23 mouse cellular contexts compared by ENCODE assay signal in the genomic region with DNA sequence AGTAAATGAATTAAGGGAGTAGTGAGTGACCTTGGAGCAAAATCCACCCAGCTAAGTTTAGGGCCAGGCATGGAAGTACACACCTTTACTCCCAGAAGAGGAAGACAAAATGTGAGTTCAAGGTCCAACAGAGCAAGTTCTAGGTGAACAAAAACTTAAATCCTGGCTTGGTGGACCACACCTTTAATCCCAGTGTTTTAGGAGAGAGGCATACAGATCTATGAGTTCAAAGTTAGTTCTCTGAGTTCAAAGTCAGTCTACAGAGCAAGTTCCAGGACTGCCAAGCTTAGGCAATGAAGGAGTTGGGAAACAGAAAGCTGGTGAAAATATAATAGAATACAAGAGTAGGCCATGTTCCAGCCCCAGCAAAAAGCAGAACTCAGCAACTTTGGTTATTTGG. TPM values are rescaled to one million over a fixed set of nuclear protein-coding genes. Genes with fewer than 3 reads are reported as not detected.
A peak's percentile ranks its signal among the peaks of the same experiment; 100 is the strongest.
DNase-seq lines count a peak whose midpoint lies in the region; ATAC-seq and TF ChIP-seq lines count a peak whose summit lies in the region.
"Had no signal": no experiment of that assay in that cellular context is flagged by ENCODE, and none has a peak within 500 bp of the region (broad histone marks: within the 10 kb centered on the region; RNA-seq: fewer than 3 reads in every experiment).

No protein-coding gene starts in this region.

- peak overlapping the region; percentile 72 for H3K4me3 ChIP-seq in E14TG2a.4 (replicated peaks; ENCODE audit: low read length)
- H3K4me3 ChIP-seq in intestine, postnatal 0 days (ENCODE audit: low read depth, low read length): no peak overlapping the region
- no peak overlapping the region for H3K4me3 ChIP-seq in lung, postnatal 0 days (ENCODE audit: low read depth, low read length)
- H3K4me3 ChIP-seq: embryonic facial prominence, embryonic 12.5 days; heart, embryonic 12.5 days; hindbrain, embryonic 12.5 days; limb, embryonic 13.5 days; midbrain, embryonic 12.5 days; stomach, embryonic 15.5 days had no signal

- no peaks in the 10 kb centered on the region for H3K27me3 ChIP-seq in E14TG2a.4 (ENCODE audit: insufficient read depth, low read length)
- no peaks in the 10 kb centered on the region for H3K27me3 ChIP-seq in intestine, postnatal 0 days (replicated peaks; ENCODE audit: control insufficient read depth, insufficient read depth, low read length)
- no peaks in the 10 kb centered on the region for H3K27me3 ChIP-seq in lung, postnatal 0 days (replicated peaks; ENCODE audit: insufficient read depth, low read length)
- H3K27me3 ChIP-seq: embryonic facial prominence, embryonic 12.5 days; heart, embryonic 12.5 days; hindbrain, embryonic 12.5 days; limb, embryonic 13.5 days; midbrain, embryonic 12.5 days; stomach, embryonic 15.5 days had no signal

- no peaks in the 10 kb centered on the region for H3K9me3 ChIP-seq in E14TG2a.4 (ENCODE audit: low read length)
- no peaks in the 10 kb centered on the region for H3K9me3 ChIP-seq in intestine, postnatal 0 days (ENCODE audit: control insufficient read depth)
- no peaks in the 10 kb centered on the region for H3K9me3 ChIP-seq in lung, postnatal 0 days (ENCODE audit: low read length)
- H3K9me3 ChIP-seq: embryonic facial prominence, embryonic 12.5 days; heart, embryonic 12.5 days; hindbrain, embryonic 12.5 days; limb, embryonic 13.5 days; midbrain, embryonic 12.5 days; stomach, embryonic 15.5 days had no signal

- no peak overlapping the region for H3K4me2 ChIP-seq in intestine, postnatal 0 days (replicated peaks; ENCODE audit: low read depth)
- H3K4me2 ChIP-seq in lung, postnatal 0 days (replicated peaks; ENCODE audit: low read depth, low read length): no peak overlapping the region
- H3K4me2 ChIP-seq: embryonic facial prominence, embryonic 12.5 days; heart, embryonic 12.5 days; hindbrain, embryonic 12.5 days; limb, embryonic 13.5 days; midbrain, embryonic 12.5 days; stomach, embryonic 15.5 days had no signal

- 0 out of 2 replicates have a peak, but pooled peaks have one; percentile 36 for ATAC-seq in intestine, postnatal 0 days
- no peak for ATAC-seq in lung, postnatal 0 days
- ATAC-seq: CD4-positive, CD25-positive, alpha-beta regulatory T cell, adult 4 months; forebrain, postnatal 0 days had no signal

- peak; percentile 19 to 55 for DNase-seq in kidney, adult 8-10 months
- no peak for DNase-seq in kidney, adult 18-20 months
- peak; percentile 46 for DNase-seq in R1 (ENCODE audit: low read depth, low spot score)
- no peak for DNase-seq in urinary bladder, postnatal 25 days (ENCODE audit: low spot score)
- no peak for DNase-seq in lung, postnatal 0 days (ENCODE audit: low spot score)
- DNase-seq: cerebellum, adult 18-20 months; cerebellum, postnatal 25 days; forebrain, postnatal 0 days; gastrocnemius, postnatal 25 days; heart, adult 18-20 months; heart, postnatal 10 days; lung, adult 2 months; thymus, postnatal 25 days had no signal

- no peak overlapping the region for H3K9ac ChIP-seq in intestine, postnatal 0 days (ENCODE audit: low read depth, low read length)
- no peak overlapping the region for H3K9ac ChIP-seq in lung, postnatal 0 days (replicated peaks; ENCODE audit: low read depth)
- H3K9ac ChIP-seq: embryonic facial prominence, embryonic 12.5 days; forebrain, postnatal 0 days; heart, embryonic 12.5 days; hindbrain, embryonic 12.5 days; limb, embryonic 13.5 days; midbrain, embryonic 12.5 days; stomach, embryonic 15.5 days had no signal

- H3K36me3 ChIP-seq in E14TG2a.4 (ENCODE audit: insufficient read depth, low read length): peaks cover 60% of the 10 kb centered on the region
- H3K36me3 ChIP-seq in intestine, postnatal 0 days (ENCODE audit: control insufficient read depth, insufficient read depth): peaks cover 65% of the 10 kb centered on the region
- peaks cover 33% of the 10 kb centered on the region for H3K36me3 ChIP-seq in lung, postnatal 0 days (ENCODE audit: insufficient read depth, low read length)

- no peak for TF ChIP-seq EP300 in lung, postnatal 0 days (IDR thresholded peaks at IDR 0.05)

- H3K27ac ChIP-seq in intestine, postnatal 0 days (ENCODE audit: low read depth, low read length): no peak overlapping the region
- H3K27ac ChIP-seq in lung, postnatal 0 days (ENCODE audit: low read length): no peak overlapping the region
- H3K27ac ChIP-seq: embryonic facial prominence, embryonic 12.5 days; hindbrain, embryonic 12.5 days; kidney, postnatal 0 days; limb, embryonic 13.5 days; midbrain, embryonic 12.5 days; stomach, embryonic 15.5 days had no signal

- peaks cover 53% of the 10 kb centered on the region for H3K4me1 ChIP-seq in E14TG2a.4 (replicated peaks; ENCODE audit: low read depth, low read length)
- H3K4me1 ChIP-seq in intestine, postnatal 0 days (replicated peaks; ENCODE audit: control insufficient read depth, insufficient read depth, low read length): no peaks in the 10 kb centered on the region
- no peaks in the 10 kb centered on the region for H3K4me1 ChIP-seq in lung, postnatal 0 days (ENCODE audit: insufficient read depth, low read depth, low read length)
- H3K4me1 ChIP-seq: embryonic facial prominence, embryonic 12.5 days; heart, embryonic 12.5 days; hindbrain, embryonic 12.5 days; limb, embryonic 13.5 days; midbrain, embryonic 12.5 days; stomach, embryonic 15.5 days had no signal

- no peak for TF ChIP-seq CTCF in E14TG2a.4 (conservative IDR thresholded peaks at IDR 0.05; ENCODE audit: low read length)
- TF ChIP-seq CTCF in intestine, postnatal 0 days (IDR thresholded peaks at IDR 0.05; ENCODE audit: low read depth): no peak
- TF ChIP-seq CTCF in lung, postnatal 0 days (IDR thresholded peaks at IDR 0.05): no peak

RNA-seq across cellular contexts. Expression of gene Cox18, which starts 23.7 kb away (rescaled TPM):
- 17.0 TPM in 2 replicates for polyA plus RNA-seq in intestine, postnatal 0 days (2015; fragmentation: Nextera tagmentation; extraction: Ambion mirVana)
- polyA plus RNA-seq in lung, postnatal 0 days (2015; fragmentation: Nextera tagmentation; extraction: Ambion mirVana): 18.7 and 20.9 TPM in 2 replicates

Comparison
In these comparisons a context has a peak if more than half of its experiments do, and no peak if none do; other contexts are left out.
1. DNase-seq: peak in kidney, adult 8-10 months (2 of 2) and R1 (single experiment); none in kidney, adult 18-20 months (single experiment), urinary bladder, postnatal 25 days (single experiment) and lung, postnatal 0 days (single experiment).